In the genomic region with DNA sequence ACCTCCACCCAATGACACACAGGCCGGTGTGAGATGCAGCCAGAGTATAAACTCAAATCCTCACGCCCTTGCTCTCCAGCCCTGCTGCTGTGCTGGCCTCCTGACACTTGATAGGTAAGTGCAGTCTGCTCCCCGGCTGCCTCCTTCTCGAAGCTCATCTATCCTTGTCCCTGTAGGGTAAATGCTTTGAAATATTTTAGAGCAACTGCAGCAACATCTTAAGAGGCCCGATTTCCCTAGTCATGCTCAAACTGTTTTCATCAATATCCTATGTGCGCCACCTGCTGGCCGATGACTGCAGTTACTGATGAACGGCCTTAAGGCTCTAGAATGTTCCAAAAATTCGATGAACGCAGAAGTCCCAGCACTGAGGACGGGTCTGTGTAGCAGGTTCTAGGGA, we compare ENCODE assay signal across 8 mouse cellular contexts. TPM values are rescaled to one million over a fixed set of nuclear protein-coding genes. Genes with fewer than 3 reads are reported as not detected.
DNase-seq lines count a peak whose midpoint lies in the region; ATAC-seq and TF ChIP-seq lines count a peak whose summit lies in the region.

No protein-coding gene starts in this region.

- H3K36me3 ChIP-seq in C2C12 (ENCODE audit: control insufficient read depth, insufficient read depth), result no peaks in the 10 kb centered on the region
- no peaks in the 10 kb centered on the region for H3K36me3 ChIP-seq in kidney, embryonic 15.5 days
- H3K36me3 ChIP-seq in limb, embryonic 13.5 days, result no peaks in the 10 kb centered on the region
- H3K36me3 ChIP-seq in stomach, postnatal 0 days (ENCODE audit: control insufficient read depth, insufficient read depth, low read length), result no peaks in the 10 kb centered on the region

- no peak overlapping the region for H3K9ac ChIP-seq in kidney, embryonic 15.5 days
- no peak overlapping the region for H3K9ac ChIP-seq in limb, embryonic 13.5 days
- no peak overlapping the region for H3K9ac ChIP-seq in stomach, postnatal 0 days (ENCODE audit: low read length)

- no peaks in the 10 kb centered on the region for H3K79me2 ChIP-seq in C2C12 (ENCODE audit: control insufficient read depth, insufficient read depth)

- H3K4me3 ChIP-seq in C2C12 (ENCODE audit: insufficient read depth, poor library complexity, severe bottlenecking), result no peak overlapping the region
- no peak overlapping the region for H3K4me3 ChIP-seq in kidney, embryonic 15.5 days (replicated peaks)
- no peak overlapping the region for H3K4me3 ChIP-seq in limb, embryonic 13.5 days
- H3K4me3 ChIP-seq in stomach, postnatal 0 days (ENCODE audit: low read depth, low read length), result no peak overlapping the region

- ATAC-seq in granulocyte monocyte progenitor cell, adult 5-6 weeks (replicated peaks; ENCODE audit: poor library complexity, severe bottlenecking), result peak; percentile 79
- peak; percentile 52 for ATAC-seq in kidney, embryonic 15.5 days (replicated peaks; ENCODE audit: low FRiP score)
- ATAC-seq in limb, embryonic 13.5 days (ENCODE audit: low FRiP score, low read depth), result peak; percentile 69
- peak; percentile 29; the same call in 1 of the 2 replicates for ATAC-seq in stomach, postnatal 0 days (ENCODE audit: low FRiP score, low TSS enrichment)

- peak; percentile 40 for TF ChIP-seq CTCF in C2C12 (IDR thresholded peaks at IDR 0.05; ENCODE audit: control insufficient read depth, insufficient read depth, insufficient read length)
- TF ChIP-seq CTCF in stomach, postnatal 0 days (IDR thresholded peaks at IDR 0.05; ENCODE audit: low read depth), result peak; percentile 90

- H3K9me3 ChIP-seq in kidney, embryonic 15.5 days (replicated peaks), result no peaks in the 10 kb centered on the region
- no peaks in the 10 kb centered on the region for H3K9me3 ChIP-seq in limb, embryonic 13.5 days
- no peaks in the 10 kb centered on the region for H3K9me3 ChIP-seq in stomach, postnatal 0 days (ENCODE audit: control insufficient read depth, low read length)

- H3K79me3 ChIP-seq in C2C12 (ENCODE audit: low read depth), result no peaks in the 10 kb centered on the region

- H3K27ac ChIP-seq in kidney, embryonic 15.5 days, result no peak overlapping the region
- no peak overlapping the region for H3K27ac ChIP-seq in limb, embryonic 13.5 days
- H3K27ac ChIP-seq in stomach, postnatal 0 days (replicated peaks), result no peak overlapping the region

- peaks cover 12% of the 10 kb centered on the region; the same call in 1 of the 2 replicates for H3K4me1 ChIP-seq in kidney, embryonic 15.5 days
- H3K4me1 ChIP-seq in limb, embryonic 13.5 days, result 0 out of 2 replicates have a peak, but pooled peaks cover 2% of the 10 kb centered on the region
- H3K4me1 ChIP-seq in stomach, postnatal 0 days (replicated peaks; ENCODE audit: control insufficient read depth, insufficient read depth), result no peaks in the 10 kb centered on the region

- no peak overlapping the region for H3ac ChIP-seq in C2C12 (ENCODE audit: control insufficient read depth, insufficient read length, low read depth)

- TF ChIP-seq EP300 in stomach, postnatal 0 days (optimal IDR thresholded peaks at IDR 0.05), result no peak

- no peaks in the 10 kb centered on the region for H3K27me3 ChIP-seq in C2C12 (ENCODE audit: control insufficient read depth, insufficient read depth, insufficient read length)
- no peaks in the 10 kb centered on the region for H3K27me3 ChIP-seq in kidney, embryonic 15.5 days
- no peaks in the 10 kb centered on the region for H3K27me3 ChIP-seq in limb, embryonic 13.5 days
- no peaks in the 10 kb centered on the region for H3K27me3 ChIP-seq in stomach, postnatal 0 days (ENCODE audit: control insufficient read depth, insufficient read depth, low read length)

- H3K4me2 ChIP-seq in kidney, embryonic 15.5 days, result no peak overlapping the region
- no peak overlapping the region for H3K4me2 ChIP-seq in limb, embryonic 13.5 days (replicated peaks)
- no peak overlapping the region for H3K4me2 ChIP-seq in stomach, postnatal 0 days (replicated peaks; ENCODE audit: low read depth)

- 30% methylated on average over 11 of the region's 11 CpGs for WGBS in kidney, embryonic 15.5 days
- WGBS in limb, embryonic 13.5 days, result 37% methylated on average over 11 of the region's 11 CpGs
- WGBS in stomach, postnatal 0 days, result 25% methylated on average over 11 of the region's 11 CpGs

- DNase-seq in adrenal gland, postnatal 10 days, result peak; percentile 83
- DNase-seq in embryo, embryonic 11 days, result peak; percentile 89
- peak; percentile 16 to 51 for DNase-seq in natural killer cell, adult 2 months (ENCODE audit: low spot score in 2 of 2)
- peak; percentile 79 for DNase-seq in stomach, postnatal 0 days (ENCODE audit: low spot score)

TF ChIP-seq in C2C12, 6 proteins besides CTCF, POLR2A, EP300 and RAD21:
- TF ChIP-seq FOSL1 (IDR thresholded peaks at IDR 0.05; ENCODE audit: insufficient read depth, low read length, poor library complexity, severe bottlenecking) (no peak), MYOG (IDR thresholded peaks at IDR 0.05; ENCODE audit: control insufficient read depth, extremely low read depth, insufficient read length) (no peak), MAX (IDR thresholded peaks at IDR 0.05) (no peak), USF1 (IDR thresholded peaks at IDR 0.05; ENCODE audit: low read depth) (no peak), CEBPB (IDR thresholded peaks at IDR 0.05; ENCODE audit: low read depth) (no peak)

RNA-seq across cellular contexts. Expression of a gene that starts 58.1 kb away (rescaled TPM):
- not detected for polyA plus RNA-seq in C2C12 (2012; fragmentation: generic; extraction: Trizol)
- total RNA-seq in adrenal gland, postnatal 10 days (2021), result not detected
- total RNA-seq in granulocyte monocyte progenitor cell, adult 5-6 weeks (2014; fragmentation: Nextera tagmentation), result not detected in 2 replicates
- total RNA-seq in granulocyte monocyte progenitor cell, adult 5-6 weeks (2017), result not detected in 2 replicates
- polyA plus RNA-seq in kidney, embryonic 15.5 days (2015; fragmentation: Nextera tagmentation; extraction: Ambion mirVana), result 0.17 TPM in 1 of 2 replicates, not detected in the other
- not detected in 2 replicates for polyA plus RNA-seq in limb, embryonic 13.5 days (2015; fragmentation: Nextera tagmentation; extraction: Ambion mirVana)
- not detected in 2 replicates for polyA plus RNA-seq in stomach, postnatal 0 days (2015; fragmentation: Nextera tagmentation; extraction: Ambion mirVana)

Comparison
In these comparisons a context has a peak if more than half of its experiments do, and no peak if none do; other contexts are left out.
1. DNase-seq: peak in every context shown above with its lines; median percentile 89 in embryo, embryonic 11 days; 83 in adrenal gland, postnatal 10 days; 79 in stomach, postnatal 0 days; 34 in natural killer cell, adult 2 months.
2. ATAC-seq: peak in every context shown above with its lines; median percentile 79 in granulocyte monocyte progenitor cell, adult 5-6 weeks; 69 in limb, embryonic 13.5 days; 52 in kidney, embryonic 15.5 days; 29 in stomach, postnatal 0 days.